Mouse (Mus musculus): ENCODE measurements around the gene Slc22a17. TPM values are rescaled to one million over a fixed set of nuclear protein-coding genes. Genes with fewer than 3 reads are reported as not detected.

Slc22a17 gene
- polyA plus RNA-seq, 1 experiment, result 0.27 TPM

DNA sequence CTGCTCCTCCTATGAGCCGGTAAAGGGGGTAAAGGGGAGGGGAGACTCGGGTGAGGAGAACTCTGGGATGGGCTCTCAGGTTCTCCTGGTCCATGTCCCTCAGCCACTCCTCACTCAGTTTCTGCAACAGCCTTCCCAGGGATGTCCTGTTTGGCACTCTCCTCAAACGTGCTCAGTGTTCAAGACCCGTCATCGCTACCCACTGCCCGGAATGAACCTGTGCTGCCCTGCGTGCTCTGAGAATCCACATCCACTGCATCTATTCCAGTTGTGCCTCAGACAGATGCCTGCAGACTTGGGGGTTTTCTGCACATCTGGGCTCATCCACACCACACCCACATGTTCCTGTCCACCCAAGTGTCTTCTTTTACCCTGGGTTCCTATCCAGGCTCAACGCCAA is 29.5 kb upstream of the Slc22a17 start:
- no peak for TF ChIP-seq MAX (IDR thresholded peaks at IDR 0.05)
- no peak for TF ChIP-seq USF1 (IDR thresholded peaks at IDR 0.05; ENCODE audit: low read depth)
- no peak for TF ChIP-seq CEBPB (IDR thresholded peaks at IDR 0.05; ENCODE audit: low read depth)
- TF ChIP-seq MYOG (IDR thresholded peaks at IDR 0.05; ENCODE audit: control insufficient read depth, extremely low read depth, insufficient read length), result no peak
- TF ChIP-seq FOSL1 (IDR thresholded peaks at IDR 0.05; ENCODE audit: insufficient read depth, low read length, poor library complexity, severe bottlenecking), result no peak
- TF ChIP-seq MYOD1 (IDR thresholded peaks at IDR 0.05; ENCODE audit: control insufficient read depth, insufficient read length, low read depth), result no peak
- TF ChIP-seq CTCF (IDR thresholded peaks at IDR 0.05; ENCODE audit: control insufficient read depth, insufficient read depth, insufficient read length), result no peak
- Histone ChIP-seq H3K4me3 (ENCODE audit: insufficient read depth, poor library complexity, severe bottlenecking) (no peak overlapping the region), H3K79me2 (ENCODE audit: control insufficient read depth, insufficient read depth) (no peaks in the 10 kb centered on the region), H3K79me3 (ENCODE audit: low read depth) (no peaks in the 10 kb centered on the region), H3K36me3 (ENCODE audit: control insufficient read depth, insufficient read depth) (no peaks in the 10 kb centered on the region), H3ac (ENCODE audit: control insufficient read depth, insufficient read length, low read depth) (no peak overlapping the region), H3K27me3 (ENCODE audit: control insufficient read depth, insufficient read depth, insufficient read length) (peaks cover 13% of the 10 kb centered on the region)

DNA sequence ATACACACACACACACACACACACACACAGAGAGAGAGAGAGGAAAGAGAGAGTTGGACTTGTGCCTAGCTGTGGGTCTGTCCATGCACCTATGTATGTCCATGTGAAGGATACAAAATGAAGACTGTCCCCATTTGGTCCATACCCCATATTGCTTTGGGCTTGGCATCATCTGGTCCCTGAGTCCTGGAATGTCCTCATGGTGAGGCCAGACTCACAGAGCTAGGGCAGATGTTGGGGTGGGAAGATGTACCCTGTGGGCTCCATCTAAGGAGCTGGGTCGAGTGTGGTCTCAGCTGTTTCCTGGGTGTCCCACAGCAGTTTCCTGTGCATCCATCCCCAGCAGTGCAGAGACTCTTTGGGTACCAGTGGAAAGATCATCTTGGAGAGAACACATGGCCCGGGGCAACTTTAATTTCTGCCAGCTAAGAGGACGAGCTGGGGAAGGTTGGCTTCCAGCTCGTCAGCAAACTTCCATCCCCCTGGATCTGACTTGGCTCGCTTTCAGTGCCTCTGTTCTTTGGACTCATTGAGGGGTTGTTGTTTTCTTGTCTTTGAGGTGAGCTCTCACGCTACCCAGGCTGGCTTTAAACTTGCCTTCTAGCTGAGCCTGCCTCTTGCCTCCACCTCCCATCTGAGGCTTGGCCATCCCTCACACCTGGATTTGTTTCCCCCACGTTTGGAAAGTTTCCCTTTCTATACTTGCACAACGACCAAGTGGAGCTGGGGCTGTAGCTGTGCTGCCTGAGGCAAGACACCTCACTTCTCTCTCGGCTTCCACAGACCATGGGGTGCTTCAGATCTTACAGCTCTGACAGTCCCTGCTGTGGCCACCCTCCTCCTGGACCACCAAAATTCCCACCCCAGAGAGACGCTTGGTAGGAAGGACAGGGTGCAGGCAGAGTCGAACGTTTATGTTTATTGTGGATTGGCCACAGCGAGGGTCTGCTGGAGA is 28.4 kb upstream of the Slc22a17 start:
- Histone ChIP-seq H3K79me2 (ENCODE audit: control insufficient read depth, insufficient read depth) (no peaks in the 10 kb centered on the region), H3K27me3 (ENCODE audit: control insufficient read depth, insufficient read depth, insufficient read length) (peaks cover 15% of the 10 kb centered on the region), H3K79me3 (ENCODE audit: low read depth) (no peaks in the 10 kb centered on the region), H3K4me3 (ENCODE audit: insufficient read depth, poor library complexity, severe bottlenecking) (no peak overlapping the region), H3ac (ENCODE audit: control insufficient read depth, insufficient read length, low read depth) (no peak overlapping the region), H3K36me3 (ENCODE audit: control insufficient read depth, insufficient read depth) (no peaks in the 10 kb centered on the region)
- TF ChIP-seq MYOD1 (IDR thresholded peaks at IDR 0.05; ENCODE audit: control insufficient read depth, insufficient read length, low read depth), result no peak
- no peak for TF ChIP-seq MAX (IDR thresholded peaks at IDR 0.05)
- TF ChIP-seq MYOG (IDR thresholded peaks at IDR 0.05; ENCODE audit: control insufficient read depth, extremely low read depth, insufficient read length), result no peak
- no peak for TF ChIP-seq FOSL1 (IDR thresholded peaks at IDR 0.05; ENCODE audit: insufficient read depth, low read length, poor library complexity, severe bottlenecking)
- TF ChIP-seq USF1 (IDR thresholded peaks at IDR 0.05; ENCODE audit: low read depth), result no peak
- no peak for TF ChIP-seq CEBPB (IDR thresholded peaks at IDR 0.05; ENCODE audit: low read depth)
- no peak for TF ChIP-seq CTCF (IDR thresholded peaks at IDR 0.05; ENCODE audit: control insufficient read depth, insufficient read depth, insufficient read length)

DNA sequence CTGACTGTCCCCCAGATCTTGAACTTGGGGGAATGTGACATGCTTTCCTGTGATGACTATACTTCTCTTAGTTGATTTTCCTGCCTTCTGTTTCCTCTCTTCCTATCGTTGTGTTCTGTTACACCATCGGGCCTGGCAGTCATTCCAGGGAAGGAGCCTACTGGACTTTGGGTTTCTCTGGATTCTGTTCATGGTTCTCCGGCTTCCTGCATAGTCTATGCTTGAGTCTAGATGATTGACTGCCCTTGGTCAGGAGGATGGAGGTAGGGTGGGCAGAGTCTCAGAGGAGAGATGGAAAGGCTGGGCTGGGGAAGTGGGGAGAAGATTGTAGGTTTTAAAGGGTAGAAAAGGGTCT is 27.2 kb upstream of the Slc22a17 start:
- Histone ChIP-seq H3K4me3 (ENCODE audit: insufficient read depth, poor library complexity, severe bottlenecking) (no peak overlapping the region), H3K27me3 (ENCODE audit: control insufficient read depth, insufficient read depth, insufficient read length) (peaks cover 20% of the 10 kb centered on the region), H3ac (ENCODE audit: control insufficient read depth, insufficient read length, low read depth) (no peak overlapping the region), H3K36me3 (ENCODE audit: control insufficient read depth, insufficient read depth) (no peaks in the 10 kb centered on the region), H3K79me2 (ENCODE audit: control insufficient read depth, insufficient read depth) (no peaks in the 10 kb centered on the region), H3K79me3 (ENCODE audit: low read depth) (no peaks in the 10 kb centered on the region)
- TF ChIP-seq MAX (IDR thresholded peaks at IDR 0.05), result no peak
- no peak for TF ChIP-seq FOSL1 (IDR thresholded peaks at IDR 0.05; ENCODE audit: insufficient read depth, low read length, poor library complexity, severe bottlenecking)
- TF ChIP-seq CEBPB (IDR thresholded peaks at IDR 0.05; ENCODE audit: low read depth), result no peak
- no peak for TF ChIP-seq MYOD1 (IDR thresholded peaks at IDR 0.05; ENCODE audit: control insufficient read depth, insufficient read length, low read depth)
- no peak for TF ChIP-seq MYOG (IDR thresholded peaks at IDR 0.05; ENCODE audit: control insufficient read depth, extremely low read depth, insufficient read length)
- no peak for TF ChIP-seq CTCF (IDR thresholded peaks at IDR 0.05; ENCODE audit: control insufficient read depth, insufficient read depth, insufficient read length)
- no peak for TF ChIP-seq USF1 (IDR thresholded peaks at IDR 0.05; ENCODE audit: low read depth)

DNA sequence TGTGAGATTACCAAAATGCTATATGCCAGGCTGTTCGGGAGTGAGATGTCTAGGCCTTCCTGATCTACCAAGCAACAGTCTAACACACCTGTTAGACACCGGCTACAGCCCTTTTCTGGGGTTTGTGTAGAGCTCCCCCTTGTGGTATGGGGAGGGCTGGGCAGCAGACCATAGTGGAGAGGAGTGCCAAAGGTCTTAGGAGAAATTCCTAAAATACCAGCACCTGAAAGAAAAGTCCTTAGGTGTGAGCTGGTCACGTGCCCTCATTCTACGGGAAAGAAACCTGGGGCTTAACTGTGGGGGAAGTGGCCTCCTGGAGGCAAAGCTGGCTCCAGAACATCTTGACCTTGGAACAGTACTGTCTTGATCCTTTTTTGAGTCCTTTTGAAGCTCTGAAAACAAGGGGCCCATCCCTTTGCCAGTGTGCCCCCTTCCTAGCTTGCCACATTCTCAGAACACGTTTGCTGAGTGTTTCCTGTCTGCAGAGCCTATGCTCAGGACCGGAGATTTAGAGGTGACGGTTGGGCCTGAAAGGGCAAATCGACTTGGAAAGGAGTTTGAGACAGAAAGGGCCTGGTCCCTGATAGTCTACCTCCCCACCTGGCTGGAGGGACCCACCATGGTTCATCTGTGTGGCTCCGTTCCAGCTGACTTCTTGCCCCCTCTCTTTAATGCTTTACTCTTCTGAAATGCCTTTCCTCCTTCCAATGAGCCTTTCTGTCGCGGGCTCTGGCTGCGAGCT is 26.7 kb upstream of the Slc22a17 start:
- Histone ChIP-seq H3K27me3 (ENCODE audit: control insufficient read depth, insufficient read depth, insufficient read length) (peaks cover 26% of the 10 kb centered on the region), H3K36me3 (ENCODE audit: control insufficient read depth, insufficient read depth) (no peaks in the 10 kb centered on the region), H3K79me3 (ENCODE audit: low read depth) (no peaks in the 10 kb centered on the region), H3K4me3 (ENCODE audit: insufficient read depth, poor library complexity, severe bottlenecking) (no peak overlapping the region), H3K79me2 (ENCODE audit: control insufficient read depth, insufficient read depth) (no peaks in the 10 kb centered on the region), H3ac (ENCODE audit: control insufficient read depth, insufficient read length, low read depth) (no peak overlapping the region)
- no peak for TF ChIP-seq FOSL1 (IDR thresholded peaks at IDR 0.05; ENCODE audit: insufficient read depth, low read length, poor library complexity, severe bottlenecking)
- TF ChIP-seq MAX (IDR thresholded peaks at IDR 0.05), result no peak
- no peak for TF ChIP-seq MYOD1 (IDR thresholded peaks at IDR 0.05; ENCODE audit: control insufficient read depth, insufficient read length, low read depth)
- TF ChIP-seq CTCF (IDR thresholded peaks at IDR 0.05; ENCODE audit: control insufficient read depth, insufficient read depth, insufficient read length), result no peak
- no peak for TF ChIP-seq MYOG (IDR thresholded peaks at IDR 0.05; ENCODE audit: control insufficient read depth, extremely low read depth, insufficient read length)
- TF ChIP-seq CEBPB (IDR thresholded peaks at IDR 0.05; ENCODE audit: low read depth), result no peak
- TF ChIP-seq USF1 (IDR thresholded peaks at IDR 0.05; ENCODE audit: low read depth), result no peak

DNA sequence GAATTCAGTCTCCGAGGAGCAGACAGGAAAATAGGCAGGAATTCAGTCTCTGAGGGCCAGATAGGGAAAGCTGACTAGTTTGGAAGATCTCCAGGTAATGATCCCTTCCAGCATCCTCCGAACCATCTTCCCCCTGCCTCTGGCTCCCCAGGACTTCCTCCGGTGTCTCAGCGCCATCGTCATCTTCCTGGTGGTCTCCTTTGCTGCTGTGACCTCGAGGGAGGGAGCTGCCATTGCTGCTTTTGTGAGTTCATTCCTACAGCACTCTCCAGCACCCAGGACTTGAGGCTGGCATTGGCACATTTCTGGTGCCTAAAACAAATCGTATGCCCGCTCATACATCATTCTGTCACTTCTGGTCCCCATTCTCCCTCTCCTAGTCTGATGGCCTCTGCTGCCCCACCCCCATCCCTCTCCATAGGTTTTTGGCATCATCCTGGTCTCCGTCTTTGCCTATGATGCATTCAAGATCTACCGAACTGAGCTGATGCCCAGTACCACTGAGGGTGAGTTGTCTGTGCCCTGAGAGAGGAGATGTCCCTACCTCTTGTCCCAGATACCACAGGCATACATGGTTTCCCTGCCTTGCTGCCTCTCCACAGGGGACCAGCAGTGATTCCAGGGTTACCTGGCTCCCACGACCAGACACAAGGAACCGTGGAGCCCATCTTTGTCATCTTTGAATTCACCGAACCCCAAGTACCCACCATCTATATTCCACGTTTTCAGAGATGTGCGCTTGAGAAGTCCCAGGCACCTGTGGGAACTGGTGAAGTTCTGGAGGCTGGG is 25.7 kb upstream of the Slc22a17 start:
- Histone ChIP-seq H3ac (ENCODE audit: control insufficient read depth, insufficient read length, low read depth) (no peak overlapping the region), H3K36me3 (ENCODE audit: control insufficient read depth, insufficient read depth) (no peaks in the 10 kb centered on the region), H3K27me3 (ENCODE audit: control insufficient read depth, insufficient read depth, insufficient read length) (peaks cover 21% of the 10 kb centered on the region), H3K4me3 (ENCODE audit: insufficient read depth, poor library complexity, severe bottlenecking) (no peak overlapping the region), H3K79me2 (ENCODE audit: control insufficient read depth, insufficient read depth) (no peaks in the 10 kb centered on the region), H3K79me3 (ENCODE audit: low read depth) (no peaks in the 10 kb centered on the region)
- TF ChIP-seq MYOG (IDR thresholded peaks at IDR 0.05; ENCODE audit: control insufficient read depth, extremely low read depth, insufficient read length) (no peak), USF1 (IDR thresholded peaks at IDR 0.05; ENCODE audit: low read depth) (no peak), CEBPB (IDR thresholded peaks at IDR 0.05; ENCODE audit: low read depth) (no peak), FOSL1 (IDR thresholded peaks at IDR 0.05; ENCODE audit: insufficient read depth, low read length, poor library complexity, severe bottlenecking) (no peak), MAX (IDR thresholded peaks at IDR 0.05) (no peak), CTCF (IDR thresholded peaks at IDR 0.05; ENCODE audit: control insufficient read depth, insufficient read depth, insufficient read length) (no peak), MYOD1 (IDR thresholded peaks at IDR 0.05; ENCODE audit: control insufficient read depth, insufficient read length, low read depth) (no peak)
